Mouse (Mus musculus) spleen, adult 18-20 months (tissue): ENCODE results near the gene Ccdc182.

Experiments used
- DNase-seq, 2 experiments: peaks; one replicate each; pipeline ENCODE4 v3.0.0; 2022; ENCODE audit warnings: mixed read lengths in 2 of 2

The Ccdc182 gene

DNA sequence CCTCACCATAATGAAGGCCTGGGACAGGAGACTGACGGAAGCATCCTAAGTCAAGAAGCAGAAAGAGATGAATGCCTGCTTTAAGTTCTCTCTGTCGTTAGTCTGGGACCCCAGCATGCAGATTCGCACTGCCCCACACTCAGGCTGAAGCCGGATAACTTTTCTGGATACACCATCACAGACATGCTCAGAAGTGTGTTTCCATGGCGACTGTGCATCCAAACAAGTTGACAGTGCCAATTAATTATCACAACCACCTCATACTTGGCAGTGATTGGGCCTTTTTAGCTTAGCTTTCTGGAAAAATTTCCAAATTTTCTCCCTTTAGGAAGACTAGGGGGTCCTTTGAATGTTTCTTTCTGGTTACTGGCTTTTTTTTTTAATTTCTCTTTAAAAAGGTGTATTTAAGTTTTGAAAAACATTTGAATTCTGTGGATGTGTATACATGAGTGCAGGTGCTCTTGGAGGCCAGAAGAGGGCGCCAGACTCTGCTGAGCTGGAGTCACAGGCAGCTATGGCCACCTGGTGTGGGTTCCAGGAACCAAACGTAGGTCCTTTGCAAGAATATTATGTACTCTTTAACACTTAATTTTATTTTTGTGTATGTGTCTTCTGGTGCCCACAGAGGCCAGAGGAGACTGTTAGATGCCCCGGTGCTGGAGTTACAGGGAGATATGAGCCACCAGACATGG lies 12.3 kb upstream of the Ccdc182 start:
- DNase-seq = no peak

DNA sequence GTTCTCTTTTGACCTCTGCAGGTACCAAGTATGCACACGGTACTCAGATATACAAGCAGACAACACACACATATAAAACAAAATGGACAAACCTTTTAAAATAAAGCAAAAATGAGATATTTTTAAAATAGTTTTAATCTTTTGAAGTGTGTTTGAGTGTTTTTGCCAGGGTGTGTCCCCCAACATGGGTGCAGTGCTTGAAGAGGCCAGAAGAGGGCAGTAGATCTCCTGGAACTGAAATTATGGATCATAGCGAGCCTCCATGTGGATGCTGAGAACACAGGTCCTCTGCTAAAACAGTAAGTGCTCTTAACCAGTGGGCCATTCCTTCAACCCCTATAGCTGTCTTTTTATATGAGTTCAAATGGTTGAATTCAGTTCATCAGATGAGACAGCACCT lies 11.3 kb upstream of the Ccdc182 start:
- no peak for DNase-seq

DNA sequence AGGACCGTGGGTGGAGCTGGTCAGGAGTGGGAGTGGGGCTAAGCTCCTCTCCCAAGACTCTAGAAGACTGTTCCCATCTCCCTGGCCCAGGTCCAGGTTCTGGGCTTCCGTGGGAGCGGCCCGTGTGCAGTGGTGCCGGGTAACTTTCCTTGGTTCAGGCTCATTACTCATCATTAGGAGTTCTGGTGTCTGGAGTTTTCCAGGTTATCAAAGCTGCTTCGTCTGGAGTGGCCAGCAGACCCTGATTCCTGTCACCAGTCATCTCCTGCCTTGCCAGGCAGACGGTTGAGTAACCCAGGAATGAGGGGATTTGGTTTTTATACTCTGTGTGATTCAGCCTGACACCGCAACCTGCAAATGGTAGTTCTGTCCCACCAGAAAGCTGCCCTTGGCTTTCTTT lies 7.8 kb upstream of the Ccdc182 start:
- no peak for DNase-seq

DNA sequence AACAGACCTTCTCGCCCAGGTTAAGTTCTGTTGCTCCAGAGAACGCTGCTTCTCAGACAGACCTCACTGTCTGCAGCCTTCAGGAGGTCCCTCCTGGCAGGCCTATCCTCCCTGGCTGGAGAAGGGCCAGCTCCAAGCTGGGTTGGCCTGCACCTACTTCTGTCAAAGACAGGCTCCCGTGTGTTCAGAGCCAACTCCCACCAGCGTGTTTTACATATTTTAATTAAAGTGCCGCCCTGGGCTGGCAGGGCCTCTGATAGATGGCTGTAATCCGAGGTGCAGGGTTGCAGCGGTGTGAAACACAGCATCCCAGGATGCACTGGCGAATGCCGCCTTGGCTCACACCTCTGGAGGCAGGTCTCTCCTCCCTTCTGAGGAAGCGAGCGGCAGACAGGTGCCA lies 5.5 kb upstream of the Ccdc182 start:
- no peak for DNase-seq

DNA sequence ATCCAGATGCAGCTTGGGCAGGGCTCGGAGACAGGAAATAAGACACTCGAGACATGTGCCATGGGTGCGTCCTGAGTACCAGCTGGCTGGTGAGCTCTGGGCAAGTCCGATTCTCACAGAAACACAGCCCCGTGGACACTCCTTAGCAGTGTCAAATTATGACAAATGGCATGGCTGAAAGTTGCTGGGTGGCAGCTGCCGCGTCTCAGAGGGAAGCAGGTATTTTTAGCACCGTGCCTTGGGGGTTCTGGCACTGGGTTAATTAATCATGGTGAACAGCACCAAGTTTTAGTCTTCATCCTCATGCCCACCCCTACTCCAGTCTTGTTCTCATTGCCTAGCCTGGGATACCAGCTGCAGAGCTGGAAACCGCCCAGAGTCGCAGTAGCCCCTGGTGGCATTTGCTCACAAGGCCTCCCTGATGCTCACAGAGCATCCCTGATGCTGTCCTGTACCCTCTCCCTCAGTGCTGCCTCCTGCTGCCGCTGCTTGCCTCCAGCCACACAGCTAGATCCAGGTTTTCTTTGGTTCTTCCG lies 5.0 kb upstream of the Ccdc182 start:
- no peak for DNase-seq

DNA sequence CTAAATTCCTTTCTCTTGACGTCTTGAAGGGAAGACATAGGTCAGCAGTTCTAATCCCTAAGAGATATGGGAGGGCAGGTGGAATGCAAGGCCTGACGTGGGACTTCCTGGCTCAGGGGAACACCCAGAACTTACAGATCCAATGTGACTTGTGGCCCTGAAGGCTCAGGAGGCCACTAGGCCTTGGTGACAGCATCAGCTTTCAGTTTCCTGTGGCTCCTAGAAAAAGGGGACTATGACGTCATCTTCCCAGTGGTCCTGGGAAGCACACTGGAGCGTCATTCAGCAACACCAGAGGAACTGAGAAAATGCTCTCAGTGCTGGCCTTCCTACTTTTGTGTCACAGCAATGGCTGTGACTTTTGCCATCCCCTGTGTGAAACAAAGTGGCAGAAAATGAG lies 2.6 kb upstream of the Ccdc182 start:
- no peak for DNase-seq

DNA sequence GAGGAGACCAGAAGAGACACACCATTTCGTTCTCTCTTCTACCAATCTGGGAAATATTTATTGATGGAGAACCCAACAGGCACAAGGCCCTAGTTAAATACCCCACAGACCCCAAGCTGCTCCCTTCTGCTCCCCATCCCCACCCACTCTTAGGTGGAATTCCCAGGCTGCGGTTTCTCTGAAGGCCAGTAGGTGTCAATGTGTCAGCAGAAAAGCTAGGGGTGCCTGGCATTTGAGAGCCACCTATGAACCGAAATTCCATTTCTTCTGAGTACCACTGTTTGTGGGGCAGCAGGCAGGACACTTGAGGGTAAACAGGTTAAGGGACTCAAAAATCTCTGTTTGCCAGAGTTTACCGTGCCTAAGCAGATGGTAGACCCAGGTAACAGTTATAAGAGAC lies 2.2 kb upstream of the Ccdc182 start:
- no peak for DNase-seq

DNA sequence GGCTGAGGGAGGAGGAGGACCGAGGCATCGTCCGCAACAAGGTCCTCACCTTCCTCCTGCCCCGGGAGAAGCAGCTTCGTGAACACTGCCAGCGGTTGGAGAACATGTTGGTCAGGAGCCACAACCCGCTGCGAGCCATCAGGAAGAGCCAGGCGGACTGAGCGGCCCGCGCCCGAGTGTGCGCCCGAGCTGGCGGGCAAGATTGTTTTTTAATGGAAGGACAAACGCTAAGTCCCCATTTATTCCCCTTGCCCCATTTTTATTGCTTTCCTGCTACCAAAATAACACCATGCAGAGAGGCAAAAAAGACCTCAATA lies 494 bp downstream of the Ccdc182 start:
- DNase-seq = no peak

DNA sequence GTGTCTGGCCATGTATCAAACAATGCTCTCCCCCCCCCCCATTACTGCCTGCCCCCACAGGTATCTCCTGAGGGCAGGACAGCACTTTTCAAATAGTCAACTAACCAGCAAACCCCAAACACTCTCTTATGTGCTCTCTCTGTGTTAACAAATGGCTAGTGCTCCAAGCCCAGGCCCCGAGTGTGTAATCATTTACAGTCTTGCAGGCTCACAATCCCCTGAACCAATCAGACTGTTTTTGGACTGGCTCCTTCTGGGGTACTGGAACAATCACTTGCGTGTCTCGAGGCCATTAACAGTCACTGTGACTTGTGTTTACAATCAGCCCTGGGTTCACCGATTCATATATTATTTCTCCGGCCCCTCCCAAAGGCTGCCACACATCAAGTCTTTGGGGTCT lies 1.4 kb downstream of the Ccdc182 start:
- DNase-seq = no peak

DNA sequence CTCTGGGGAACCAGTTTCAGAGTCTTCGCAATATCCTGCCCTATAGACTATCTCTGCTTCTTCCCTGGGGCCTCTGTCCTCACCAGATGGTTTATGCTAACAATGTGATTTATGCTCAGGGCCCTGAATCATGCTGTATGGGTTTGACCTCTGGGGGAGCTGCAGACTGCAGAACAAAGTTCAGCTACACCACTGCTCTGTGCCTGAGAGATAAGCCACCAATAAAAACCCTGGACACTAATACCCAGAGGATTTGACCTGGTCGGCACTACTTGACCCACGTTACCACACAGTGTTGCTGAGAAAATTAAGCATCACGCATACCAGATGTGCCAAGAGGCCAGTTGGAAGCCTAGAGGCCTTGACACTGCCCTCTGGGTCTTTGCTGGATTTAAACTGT lies 3.7 kb downstream of the Ccdc182 start:
- no peak for DNase-seq

DNA sequence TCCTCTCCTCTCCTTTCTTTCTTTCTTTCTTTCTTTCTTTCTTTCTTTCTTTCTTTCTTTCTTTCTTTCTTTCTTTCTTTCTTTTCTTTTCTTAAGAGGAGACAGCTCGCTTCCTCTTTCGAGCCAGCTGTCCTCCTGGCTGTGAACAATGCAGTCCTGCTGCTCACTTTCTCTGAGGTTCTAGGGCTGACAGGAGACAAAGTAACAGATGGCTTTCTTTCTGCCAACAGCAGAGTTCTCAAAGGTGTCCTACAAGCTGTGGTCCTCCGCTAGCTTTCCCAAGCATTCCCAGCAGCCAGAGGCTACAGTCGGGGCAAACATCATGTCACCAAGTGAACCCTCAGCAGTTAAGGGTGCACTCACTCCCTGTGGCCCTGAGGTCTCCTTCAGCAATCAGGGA lies 5.5 kb downstream of the Ccdc182 start:
- no peak for DNase-seq

DNA sequence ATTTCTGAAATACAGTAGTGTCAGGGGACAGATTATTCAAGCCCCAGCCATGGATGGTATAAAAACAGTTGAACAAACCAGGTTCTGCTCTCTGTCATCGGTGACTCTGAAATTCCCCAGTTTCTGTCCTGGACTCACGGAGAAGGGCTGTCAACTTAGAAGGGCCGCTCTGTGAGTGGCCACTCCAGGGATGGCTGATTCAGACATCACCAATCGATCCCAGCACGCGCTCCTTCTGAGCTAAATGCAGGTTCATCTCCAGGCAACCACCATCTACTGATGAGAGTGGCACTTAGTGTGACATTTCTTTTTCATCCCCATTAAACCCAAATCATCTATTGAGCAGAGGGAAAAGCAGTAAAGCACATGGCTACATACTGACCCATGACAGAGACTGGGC lies 7.8 kb downstream of the Ccdc182 start:
- no peak for DNase-seq

DNA sequence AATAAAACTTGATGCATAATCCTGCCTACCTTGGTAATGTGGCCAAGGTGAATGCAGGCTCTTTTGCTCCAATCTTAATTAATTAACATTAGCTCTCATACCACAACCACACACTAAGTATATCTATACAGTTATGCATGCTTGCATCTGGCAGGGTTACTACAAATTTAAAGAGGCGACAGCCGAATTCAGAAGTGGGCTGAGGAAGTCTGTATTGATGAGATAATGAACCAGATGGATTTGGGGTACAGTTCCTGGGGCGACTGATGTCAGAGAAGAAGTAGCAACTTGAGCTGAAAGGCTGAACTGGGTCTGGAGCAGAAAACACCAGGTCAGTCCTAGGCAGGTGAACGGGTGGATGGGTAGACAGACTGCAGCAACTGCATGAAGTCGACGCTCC lies 11.9 kb downstream of the Ccdc182 start:
- DNase-seq = no peak

DNA sequence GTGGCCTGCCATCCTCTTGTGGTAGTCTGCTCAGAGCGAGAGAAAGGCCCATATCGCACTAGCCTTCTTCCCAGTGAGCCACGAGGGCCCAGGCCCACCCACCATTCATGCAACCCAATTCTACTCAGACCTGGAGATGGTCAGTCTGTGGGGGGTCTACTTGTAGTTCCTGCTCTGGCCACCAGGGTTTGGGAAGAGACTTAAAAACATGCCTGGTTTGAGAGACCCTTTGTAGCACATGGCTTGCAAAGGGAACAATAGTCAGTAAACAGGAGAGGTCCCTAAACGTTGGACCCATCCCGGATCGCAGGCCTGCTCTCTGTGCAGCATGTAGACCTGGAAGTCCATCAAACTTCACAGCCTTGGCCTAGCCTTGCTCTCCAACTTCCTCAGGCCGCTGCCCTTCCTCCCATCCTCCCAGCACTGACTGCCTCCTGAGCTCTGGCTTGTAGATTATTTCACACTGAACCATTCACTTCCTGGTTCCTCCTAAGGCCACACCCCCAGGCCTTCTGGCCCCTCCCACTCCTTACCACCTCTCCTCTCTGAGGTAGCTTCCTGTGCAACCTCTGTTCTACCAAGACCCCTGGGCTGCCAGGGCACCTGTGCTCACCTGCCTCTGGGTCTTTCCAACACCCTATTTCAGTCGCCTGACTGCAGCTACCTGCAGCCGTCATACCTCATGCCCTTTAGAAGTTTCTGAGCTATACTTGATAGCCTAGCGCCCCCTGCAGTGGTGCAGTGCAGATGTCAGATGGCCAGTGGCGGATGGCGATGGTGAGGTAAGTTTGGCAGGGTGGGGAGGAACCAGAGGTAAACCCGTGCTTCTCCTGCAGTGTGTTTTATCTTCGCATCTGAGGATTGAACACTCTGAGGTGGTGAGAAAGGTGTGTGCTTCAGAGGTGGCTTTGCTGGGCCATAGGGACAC lies 14.0 kb downstream of the Ccdc182 start:
- DNase-seq = peak in 1 of 2 experiments; percentile 15

DNA sequence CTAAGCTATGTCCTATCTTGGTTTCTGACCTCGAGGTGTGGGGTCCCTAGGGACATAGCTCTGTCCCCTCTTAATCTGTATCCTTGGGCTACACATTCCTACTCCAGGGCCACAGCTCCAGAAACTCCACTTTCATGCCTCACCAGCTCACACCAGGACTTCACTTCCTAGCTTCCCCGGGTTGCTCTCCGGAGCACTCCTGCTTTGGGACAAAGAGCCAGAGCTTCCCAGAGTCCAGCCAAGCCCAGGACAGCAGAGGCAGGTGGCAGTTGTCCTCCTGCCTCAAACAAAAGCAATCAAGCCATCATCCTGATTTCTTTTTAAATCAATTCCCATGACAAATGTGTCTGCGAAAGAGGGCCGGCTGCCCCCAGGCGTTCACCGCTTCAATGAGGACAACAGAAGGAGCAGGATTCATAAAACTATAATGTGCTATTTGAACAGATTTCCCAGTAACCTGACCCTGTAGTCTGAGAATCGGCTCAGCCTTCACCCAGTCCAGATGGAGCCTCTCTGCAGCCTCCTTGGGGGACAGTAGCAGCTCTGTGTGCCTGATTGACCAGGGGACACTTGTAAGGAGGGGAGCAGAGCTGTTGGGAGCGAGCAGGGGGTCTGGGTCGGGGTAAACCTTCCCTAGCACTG lies 15.3 kb downstream of the Ccdc182 start:
- no peak for DNase-seq

DNA sequence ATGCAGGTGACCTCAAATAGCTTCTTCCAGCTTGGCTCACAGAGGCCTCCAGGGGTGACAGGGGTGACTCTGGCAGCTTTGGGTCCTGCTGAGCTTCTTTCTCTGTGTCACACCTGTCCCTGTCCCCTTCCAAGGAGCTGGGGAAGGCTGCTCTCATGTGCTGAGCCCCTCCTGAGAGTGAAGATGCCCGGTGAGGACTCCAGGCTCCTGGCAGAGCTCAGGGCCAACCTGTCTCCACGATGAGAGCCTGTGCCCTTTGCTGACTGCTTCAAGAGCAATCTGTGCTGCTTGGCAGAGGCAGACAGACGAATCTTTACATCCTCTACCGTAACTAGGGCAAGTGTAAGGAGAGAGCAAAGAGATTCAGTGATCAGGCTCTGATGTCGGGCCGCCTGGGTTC lies 16.9 kb downstream of the Ccdc182 start:
- no peak for DNase-seq

DNA sequence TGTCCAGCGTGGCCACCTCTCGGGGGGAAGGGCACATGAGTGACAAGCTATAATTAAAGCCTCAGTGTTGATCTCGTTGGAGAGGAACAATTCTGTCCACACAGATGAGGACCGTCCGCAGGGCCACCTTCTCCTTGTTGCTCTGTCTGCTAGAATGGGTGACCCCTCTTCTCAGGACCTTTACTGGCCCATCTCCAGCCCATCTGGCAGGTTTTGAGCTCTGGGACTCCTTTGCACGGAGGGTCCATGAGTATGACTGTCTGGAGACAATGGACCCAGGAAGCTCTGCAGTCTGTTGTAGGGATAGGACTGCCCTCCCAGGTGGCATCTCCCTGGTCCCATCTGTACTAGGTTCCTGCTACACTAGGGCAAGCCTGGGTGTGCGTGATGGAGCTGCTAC lies 17.7 kb downstream of the Ccdc182 start:
- no peak for DNase-seq

DNA sequence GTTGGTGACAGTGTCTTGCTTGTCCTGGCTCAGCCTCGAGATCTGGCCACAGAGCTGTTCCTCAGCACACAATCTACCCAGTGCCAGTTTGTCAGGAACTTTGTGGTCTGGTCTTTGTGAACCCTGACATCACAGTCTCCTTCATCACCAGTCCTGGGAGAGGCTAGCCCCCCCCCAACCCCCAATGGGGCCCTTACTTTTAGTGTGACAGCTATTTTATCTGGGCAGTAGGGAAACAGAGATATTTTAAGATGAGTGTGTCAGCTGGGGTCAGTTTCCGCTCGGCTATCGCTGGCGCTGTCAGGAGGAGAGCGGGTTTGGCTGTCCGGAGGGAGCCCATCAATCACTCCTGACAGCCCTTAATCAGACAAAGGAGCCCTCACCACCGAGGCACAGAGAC lies 19.7 kb downstream of the Ccdc182 start:
- no peak for DNase-seq

DNA sequence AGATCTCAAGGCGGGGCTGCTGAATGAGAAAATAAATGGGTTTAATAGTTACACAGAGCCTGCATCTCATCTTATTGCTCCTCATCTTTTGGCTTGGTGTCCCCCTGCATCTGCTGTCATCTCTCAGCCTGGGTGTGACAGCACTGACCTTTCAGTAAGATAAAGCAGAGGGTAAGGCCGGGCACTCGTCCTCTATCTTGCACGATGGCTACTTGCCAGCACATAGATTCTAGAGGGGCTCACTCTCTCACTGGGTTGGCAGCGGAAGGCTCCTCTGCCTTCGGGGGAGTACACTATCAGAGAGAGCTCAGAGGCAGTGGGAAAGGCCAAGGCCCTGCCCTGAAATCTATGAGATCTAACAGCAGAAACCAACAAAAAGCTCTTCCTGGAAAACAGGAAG lies 20.6 kb downstream of the Ccdc182 start:
- DNase-seq = no peak

DNA sequence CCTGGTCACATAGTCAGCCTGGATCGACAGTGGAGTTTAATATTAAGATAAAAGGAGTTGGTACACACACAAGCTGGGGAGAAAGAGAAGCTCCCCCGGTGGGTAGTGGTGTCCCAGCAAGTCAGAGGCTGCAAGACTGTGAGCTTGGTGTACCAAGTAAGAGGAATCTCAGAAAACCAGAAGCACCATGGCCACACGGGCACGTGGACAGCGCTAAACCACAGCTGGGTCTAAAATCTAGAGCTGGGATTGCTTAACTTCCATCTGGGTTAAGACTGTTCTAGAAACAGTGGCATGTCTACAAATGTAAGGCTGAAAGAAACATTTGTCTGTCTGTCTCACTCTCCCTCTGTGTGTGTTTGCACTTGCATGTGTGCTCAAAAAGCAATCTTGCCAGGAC lies 21.5 kb downstream of the Ccdc182 start:
- no peak for DNase-seq

DNA sequence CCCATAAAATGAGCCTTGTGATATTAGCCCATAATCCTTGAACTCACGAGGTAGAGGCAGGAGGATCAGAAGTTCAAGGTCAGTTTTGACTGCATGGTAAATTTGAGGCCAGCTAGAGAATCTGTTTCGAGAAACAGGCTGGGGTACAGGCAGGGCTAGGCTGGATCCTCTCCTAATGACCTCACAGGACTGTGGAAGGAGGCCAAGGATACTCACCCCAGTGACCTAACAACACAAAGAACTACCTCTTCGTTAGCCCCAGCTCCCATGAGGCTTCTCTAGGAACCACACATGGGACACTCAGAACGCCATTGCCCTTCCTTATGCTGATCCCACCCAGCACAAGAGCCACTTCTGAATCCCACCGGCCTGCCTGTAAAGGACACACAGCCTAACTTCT lies 25.0 kb downstream of the Ccdc182 start:
- no peak for DNase-seq

DNA sequence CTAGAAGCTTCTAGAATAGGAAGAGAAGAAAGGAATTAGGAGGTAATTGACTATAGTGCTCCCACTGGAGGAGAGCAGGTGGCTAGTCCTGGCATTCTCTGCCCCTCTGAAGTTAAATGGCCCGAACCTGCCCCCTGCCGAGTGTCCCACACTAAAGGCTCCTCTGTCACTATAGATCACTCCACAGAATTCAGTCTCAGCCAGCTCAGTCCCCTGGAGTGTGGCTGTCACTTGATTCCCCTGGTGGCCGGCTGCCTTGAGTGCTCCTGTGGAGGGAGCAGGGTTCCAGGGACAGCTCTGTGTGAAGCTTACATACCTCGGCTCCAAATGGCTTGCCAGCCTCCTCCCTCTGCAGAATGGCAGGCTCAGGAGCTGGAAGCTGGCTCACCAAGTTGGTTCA lies 33.2 kb downstream of the Ccdc182 start:
- no peak for DNase-seq

DNA sequence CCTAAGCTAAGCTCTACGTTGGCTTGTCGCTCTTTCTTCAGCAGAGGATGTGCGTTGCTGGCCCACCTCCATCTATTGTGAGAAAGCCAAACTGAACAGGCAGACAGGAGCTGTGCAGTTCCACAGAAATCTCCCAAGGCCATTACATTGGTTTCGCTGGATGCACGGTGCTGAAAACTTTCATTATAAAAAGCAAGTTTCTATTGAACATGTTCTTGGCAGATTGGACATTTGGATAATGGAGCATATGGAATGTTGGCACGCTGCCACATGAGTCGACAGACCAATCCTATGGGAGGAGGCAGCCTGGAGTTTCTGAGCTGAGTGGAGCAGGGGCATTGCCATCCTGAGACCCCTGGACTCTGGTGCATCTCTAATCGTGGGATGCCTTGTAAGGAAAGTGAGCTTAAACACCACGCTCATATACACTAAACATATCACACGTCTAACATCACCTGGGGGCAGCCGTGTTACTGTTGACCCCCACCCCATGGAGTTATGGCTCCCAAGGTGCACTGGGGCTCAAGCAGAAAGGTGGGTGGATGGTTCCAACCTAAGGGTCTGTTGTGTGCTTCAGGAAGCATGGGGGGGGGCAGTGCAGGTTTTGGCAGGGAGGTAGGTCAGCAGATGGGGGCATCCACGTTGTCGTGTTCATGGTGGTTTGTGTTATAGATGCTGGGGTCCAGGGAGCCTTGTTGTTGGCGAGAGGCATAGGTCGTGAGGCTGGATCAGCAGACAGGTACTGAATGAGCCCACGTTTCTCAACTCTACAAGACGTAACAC lies 35.1 kb downstream of the Ccdc182 start:
- no peak for DNase-seq
